Mouse (Mus musculus) forebrain, embryonic 13.5 days (tissue): ENCODE measurements at regions not wholly inside any gene's neighbourhood (a gene's known extent, or its start where the extent isn't known, plus 50 kb on each side); places are given as distances from the start of the nearest gene placed in this dataset.

Experiments used
- ATAC-seq: fragments of 200-750 bp; cut with Nextera tagmentation; 2 replicates; pipeline ENCODE4 v1.8.0; 2017
- H3K27ac ChIP-seq: fragments of 300-500 bp; sonication (generic); 2 replicates; pipeline ENCODE4 v1.5.1; 2015; ENCODE audit warnings: inconsistent platforms, mild to moderate bottlenecking, moderate library complexity
- H3K27me3 ChIP-seq: fragments of 300-500 bp; sonication (generic); 2 replicates; pipeline ENCODE4 v1.6.1; 2015; ENCODE audit warnings: mild to moderate bottlenecking, inconsistent platforms
- H3K36me3 ChIP-seq: fragments of 300-500 bp; sonication (generic); 2 replicates; pipeline ENCODE4 v1.6.1; 2015; ENCODE audit warnings: mild to moderate bottlenecking, inconsistent platforms; ENCODE audit not compliant: poor library complexity, severe bottlenecking
- H3K4me1 ChIP-seq: fragments of 300-500 bp; sonication (generic); 2 replicates; pipeline ENCODE4 v1.6.1; 2015; ENCODE audit warnings: inconsistent platforms
- H3K4me2 ChIP-seq: fragments of 300-500 bp; sonication (generic); 2 replicates; pipeline ENCODE4 v1.6.1; 2015; ENCODE audit warnings: inconsistent platforms, mild to moderate bottlenecking, moderate library complexity
- H3K4me3 ChIP-seq: fragments of 300-500 bp; sonication (generic); 2 replicates; pipeline ENCODE4 v1.5.1; 2015; ENCODE audit warnings: mild to moderate bottlenecking, inconsistent platforms
- H3K9ac ChIP-seq: fragments of 300-500 bp; sonication (generic); 2 replicates; pipeline ENCODE4 v1.6.1; 2015; ENCODE audit warnings: mild to moderate bottlenecking, inconsistent platforms
- H3K9me3 ChIP-seq: fragments of 300-500 bp; sonication (generic); replicated peaks from 2 replicates; pipeline ENCODE4 v1.6.1; 2016; ENCODE audit warnings: inconsistent platforms
- WGBS: fragments of 180-500 bp; shearing (Covaris S2); methylation state at CpG from one replicate; pipeline ENCODE4 v1.1.7; 2015; 5-methylcytosine and 5-hydroxymethylcytosine counted together

GRCm38 (mm10) chr17:84893273-84894033 is 63.1 kb upstream of the Ppm1b start:
- ATAC-seq: no peak
- no peak overlapping the region for H3K4me3 ChIP-seq
- no peak overlapping the region for H3K9ac ChIP-seq
- H3K4me1 ChIP-seq: no peaks in the 10 kb centered on the region
- no peak overlapping the region for H3K4me2 ChIP-seq
- no peak overlapping the region for H3K27ac ChIP-seq
- H3K36me3 ChIP-seq: no peaks in the 10 kb centered on the region
- 86% methylated on average over 16 of the region's 16 CpGs for WGBS
- no peaks in the 10 kb centered on the region for H3K27me3 ChIP-seq
- no peaks in the 10 kb centered on the region for H3K9me3 ChIP-seq

- Histone ChIP-seq H3K9me3 (no peaks in the 10 kb centered on the region), H3K27ac (no peak overlapping the region), H3K9ac (no peak overlapping the region), H3K27me3 (no peaks in the 10 kb centered on the region), H3K4me3 (no peak overlapping the region), H3K4me2 (no peak overlapping the region), H3K36me3 (no peaks in the 10 kb centered on the region), H3K4me1 (no peaks in the 10 kb centered on the region)
- no peak for ATAC-seq
- WGBS: 88% methylated on average over 3 of the region's 3 CpGs
Observed at GRCm38 (mm10) chr17:84895526-84895925, 61.0 kb upstream of the Ppm1b start.

- WGBS: 85% methylated on average over 5 of the region's 5 CpGs
- no peak overlapping the region for H3K27ac ChIP-seq
- no peak for ATAC-seq
- H3K36me3 ChIP-seq: no peaks in the 10 kb centered on the region
- H3K9ac ChIP-seq: no peak overlapping the region
- H3K4me3 ChIP-seq: no peak overlapping the region
- H3K4me2 ChIP-seq: no peak overlapping the region
- H3K27me3 ChIP-seq: no peaks in the 10 kb centered on the region
- H3K4me1 ChIP-seq: no peaks in the 10 kb centered on the region
- H3K9me3 ChIP-seq: no peaks in the 10 kb centered on the region
Observed at GRCm38 (mm10) chr17:84896572-84896971, 60.0 kb upstream of the Ppm1b start.

GRCm38 (mm10) chr17:84898407-84898806 is 58.1 kb upstream of the Ppm1b start:
- no peak for ATAC-seq
- no peak overlapping the region for H3K4me2 ChIP-seq
- no peak overlapping the region for H3K27ac ChIP-seq
- no peak overlapping the region for H3K4me3 ChIP-seq
- H3K9me3 ChIP-seq: no peaks in the 10 kb centered on the region
- H3K36me3 ChIP-seq: no peaks in the 10 kb centered on the region
- 91% methylated on average over 4 of the region's 4 CpGs for WGBS
- no peaks in the 10 kb centered on the region for H3K4me1 ChIP-seq
- no peak overlapping the region for H3K9ac ChIP-seq
- no peaks in the 10 kb centered on the region for H3K27me3 ChIP-seq

- Histone ChIP-seq H3K9me3 (no peaks in the 10 kb centered on the region), H3K36me3 (no peaks in the 10 kb centered on the region), H3K4me3 (no peak overlapping the region), H3K27ac (no peak overlapping the region), H3K27me3 (no peaks in the 10 kb centered on the region), H3K4me2 (no peak overlapping the region), H3K9ac (no peak overlapping the region), H3K4me1 (no peaks in the 10 kb centered on the region)
- 90% methylated on average over 9 of the region's 9 CpGs for WGBS
- ATAC-seq: no peak
Observed at GRCm38 (mm10) chr17:84903625-84904337, 52.8 kb upstream of the Ppm1b start.
